Mouse (Mus musculus): Measurements from ENCODE around the gene Lrig2.
"Not testable (repeated sequence)": the region's sequence is repeated elsewhere in the genome, so short reads cannot be mapped to it uniquely, and the experiment has no call there.

Lrig2 gene

DNA sequence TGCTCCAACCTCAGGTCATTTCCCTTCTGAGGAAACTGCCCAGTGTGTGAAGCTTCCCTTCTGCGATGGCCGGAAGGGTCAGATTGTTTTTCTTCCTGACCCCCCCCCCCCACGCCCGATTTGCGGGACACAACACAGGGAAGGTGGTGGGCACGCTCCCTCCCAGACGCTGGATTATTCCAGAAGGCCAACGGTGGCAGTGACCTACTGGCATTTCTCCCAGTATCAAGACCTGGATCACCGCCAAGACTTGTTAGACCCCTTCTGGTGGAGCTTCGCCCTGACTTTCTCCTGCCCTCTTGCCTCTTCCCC is 79.9 kb downstream of the Lrig2 start:
- no peak for DNase-seq (ENCODE audit: low spot score in 2 of 2)

DNA sequence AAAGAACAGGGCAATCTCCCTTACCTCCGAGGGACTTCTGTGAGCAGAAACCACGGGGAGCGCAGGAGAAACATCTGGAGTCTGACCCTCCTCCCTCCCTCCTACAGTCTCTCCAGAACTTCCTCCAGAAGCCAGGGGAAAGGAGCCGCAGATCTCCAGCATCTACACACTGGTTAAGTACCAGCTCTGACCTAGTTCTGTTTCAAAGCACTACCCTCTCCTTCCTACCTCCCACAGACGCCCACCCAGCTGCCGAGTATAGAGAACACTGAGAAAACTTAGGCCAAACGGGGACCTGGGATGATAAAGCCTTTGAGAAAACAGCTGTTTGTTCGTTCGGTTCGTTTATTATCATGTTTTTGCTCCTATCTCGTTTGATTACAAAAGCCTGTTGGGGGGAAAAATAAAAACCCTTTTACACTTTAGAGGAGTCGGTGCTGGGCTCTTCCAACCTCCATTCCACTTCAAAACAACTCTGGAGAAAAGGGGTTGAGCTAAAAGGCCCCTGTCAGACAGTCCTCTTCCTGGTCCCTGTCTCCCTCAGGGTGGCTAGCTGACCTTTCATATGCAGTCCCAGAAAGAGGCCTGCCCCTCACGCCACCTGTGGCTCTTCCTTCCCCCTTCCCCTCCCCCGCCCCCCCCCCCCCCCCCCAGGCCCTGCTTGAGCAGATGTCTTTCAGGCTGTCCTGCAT is 80.4 kb downstream of the Lrig2 start:
- DNase-seq (ENCODE audit: low spot score in 2 of 2): no peak

- not testable (repeated sequence) for DNase-seq (ENCODE audit: low spot score in 2 of 2)
Measured at GRCm38 (mm10) chr3:104427354-104427753, 84.4 kb downstream of the Lrig2 start.

- no peak for DNase-seq (ENCODE audit: low spot score in 2 of 2)
Measured at GRCm38 (mm10) chr3:104424346-104424745, 87.4 kb downstream of the Lrig2 start.

GRCm38 (mm10) chr3:104420929-104421328 is 90.8 kb downstream of the Lrig2 start:
- DNase-seq (ENCODE audit: low spot score in 2 of 2): no peak

GRCm38 (mm10) chr3:104419990-104420389 is 91.7 kb downstream of the Lrig2 start:
- DNase-seq (ENCODE audit: low spot score in 2 of 2): no peak

DNA sequence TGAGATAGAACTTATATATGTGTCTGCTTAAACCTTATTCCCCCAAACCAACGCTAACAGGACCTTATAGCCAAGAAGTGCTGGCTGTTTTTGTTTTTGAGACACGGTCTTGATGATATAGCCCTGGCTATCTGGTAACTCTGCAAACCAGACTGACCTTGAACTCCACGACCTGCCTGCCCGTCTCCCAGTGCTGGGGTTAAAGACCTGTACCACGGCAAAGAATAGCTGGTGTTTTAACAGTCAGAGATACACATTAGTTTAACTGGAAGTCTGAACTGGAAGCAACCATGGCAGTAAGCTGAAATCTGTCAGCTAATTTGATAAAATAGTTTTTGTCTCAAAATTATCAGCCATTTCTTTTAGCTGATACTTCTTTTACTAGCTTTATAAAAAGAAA is 94.9 kb downstream of the Lrig2 start:
- no peak for DNase-seq (ENCODE audit: low spot score in 2 of 2)

- DNase-seq (ENCODE audit: low spot score in 2 of 2): no peak
Measured at GRCm38 (mm10) chr3:104412482-104412881, 99.2 kb downstream of the Lrig2 start.

DNA sequence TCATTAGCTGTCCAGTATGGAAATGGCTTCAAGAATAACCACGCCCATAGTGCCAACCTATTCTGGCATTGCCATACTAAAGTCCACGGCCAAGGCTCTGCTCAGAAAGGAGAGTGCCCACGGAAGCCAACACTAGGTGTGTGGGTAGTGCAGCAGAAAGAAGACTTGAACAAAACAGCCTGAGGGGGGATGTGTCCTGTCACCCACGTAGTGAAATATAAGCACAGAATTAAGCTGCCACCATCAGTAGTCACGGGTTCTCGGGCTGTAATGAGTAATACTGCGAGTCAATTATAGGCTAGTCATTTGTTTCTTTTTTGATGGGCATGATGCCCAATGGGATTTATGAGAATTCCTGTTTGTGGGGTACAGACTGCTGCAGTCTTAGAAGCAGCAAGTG is 104.2 kb downstream of the Lrig2 start:
- DNase-seq (ENCODE audit: low spot score in 2 of 2): no peak

GRCm38 (mm10) chr3:104403582-104403981 is 108.1 kb downstream of the Lrig2 start:
- DNase-seq (ENCODE audit: low spot score in 2 of 2): no peak

GRCm38 (mm10) chr3:104401176-104401575 is 110.5 kb downstream of the Lrig2 start:
- no peak for DNase-seq (ENCODE audit: low spot score in 2 of 2)

- DNase-seq (ENCODE audit: low spot score in 2 of 2): no peak
Measured at GRCm38 (mm10) chr3:104400126-104400525, 111.6 kb downstream of the Lrig2 start.

- DNase-seq (ENCODE audit: low spot score in 2 of 2): no peak
Measured at GRCm38 (mm10) chr3:104399296-104400045, 112.2 kb downstream of the Lrig2 start.

DNA sequence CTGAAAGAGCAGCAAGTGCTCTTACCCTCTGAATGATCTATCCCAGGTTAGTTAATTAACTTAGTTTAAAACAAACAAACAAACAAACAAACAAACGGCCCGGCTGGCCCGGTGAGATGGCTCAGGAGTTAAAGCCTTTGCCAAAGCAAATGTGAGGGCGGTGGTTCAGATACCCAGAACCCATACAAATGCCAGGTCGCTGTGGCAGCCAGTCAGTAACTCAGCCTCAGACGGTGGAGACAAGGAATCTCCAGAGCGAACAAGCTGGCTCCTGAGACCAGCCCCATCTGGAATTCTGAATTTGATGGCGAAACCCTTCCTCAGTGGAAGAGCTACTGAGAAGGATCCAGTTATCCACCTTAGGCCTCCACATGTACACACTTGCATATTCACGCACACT is 114.4 kb downstream of the Lrig2 start:
- no peak for DNase-seq (ENCODE audit: low spot score in 2 of 2)

DNA sequence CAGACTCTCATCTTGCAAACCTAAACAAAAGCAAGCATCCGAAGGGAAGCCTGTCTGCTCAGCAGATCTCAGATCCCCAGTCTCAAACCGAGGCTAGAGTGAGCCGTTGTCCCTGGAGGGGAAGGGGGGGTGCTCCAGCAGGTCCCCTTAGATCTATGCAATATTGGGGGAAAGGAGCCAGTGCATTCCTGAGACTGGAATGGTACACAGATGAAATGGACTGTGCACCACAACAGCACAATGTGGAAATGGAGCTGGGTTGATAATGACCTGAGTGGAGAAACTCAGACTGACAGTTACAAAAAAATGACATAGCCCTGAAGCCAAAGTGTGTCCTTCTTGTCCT is 115.0 kb downstream of the Lrig2 start:
- no peak for DNase-seq (ENCODE audit: low spot score in 2 of 2)

GRCm38 (mm10) chr3:104396067-104396735 is 115.5 kb downstream of the Lrig2 start:
- DNase-seq (ENCODE audit: low spot score in 2 of 2): no peak

DNA sequence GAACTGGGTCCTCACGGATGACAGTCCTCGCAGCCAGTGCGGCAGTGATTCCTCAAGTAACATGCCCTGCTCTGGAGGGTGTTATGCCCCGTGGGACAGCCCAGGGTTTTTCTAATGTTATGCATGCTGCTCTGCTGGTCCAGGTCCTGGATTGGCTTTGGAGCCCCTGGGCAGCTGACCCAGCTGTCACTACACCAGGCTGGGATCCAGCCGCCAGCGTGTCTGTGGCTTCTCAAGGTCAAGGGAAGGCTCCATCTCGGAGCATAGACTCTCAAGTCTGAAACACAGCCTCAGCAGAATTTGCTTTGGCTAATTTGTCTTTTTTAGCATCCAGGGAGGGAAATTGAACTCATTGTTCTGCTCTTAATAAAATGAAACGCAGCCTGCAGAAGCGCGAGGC is 121.6 kb downstream of the Lrig2 start:
- DNase-seq (ENCODE audit: low spot score in 2 of 2): no peak

GRCm38 (mm10) chr3:104389449-104389848 is 122.3 kb downstream of the Lrig2 start:
- no peak for DNase-seq (ENCODE audit: low spot score in 2 of 2)

DNA sequence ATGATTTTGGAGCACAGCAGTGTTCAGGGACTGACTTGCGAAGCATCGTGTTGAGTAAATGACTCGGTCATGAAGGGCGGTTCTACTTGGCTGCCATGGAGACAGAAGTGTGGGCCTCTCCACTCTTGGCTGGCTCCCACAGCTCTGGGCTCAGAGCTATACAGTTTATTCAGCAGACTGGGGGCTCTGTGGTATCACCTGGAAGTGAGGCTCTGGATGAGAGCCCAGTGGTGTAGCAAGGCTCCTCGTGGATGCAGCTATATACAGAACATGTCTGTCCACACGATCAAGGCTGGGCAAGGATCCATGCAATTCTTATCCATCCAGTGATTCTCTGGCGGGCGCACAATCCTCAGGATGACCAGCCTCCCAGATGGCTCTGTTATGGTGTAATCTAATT is 126.1 kb downstream of the Lrig2 start:
- DNase-seq (ENCODE audit: low spot score in 2 of 2): no peak

DNA sequence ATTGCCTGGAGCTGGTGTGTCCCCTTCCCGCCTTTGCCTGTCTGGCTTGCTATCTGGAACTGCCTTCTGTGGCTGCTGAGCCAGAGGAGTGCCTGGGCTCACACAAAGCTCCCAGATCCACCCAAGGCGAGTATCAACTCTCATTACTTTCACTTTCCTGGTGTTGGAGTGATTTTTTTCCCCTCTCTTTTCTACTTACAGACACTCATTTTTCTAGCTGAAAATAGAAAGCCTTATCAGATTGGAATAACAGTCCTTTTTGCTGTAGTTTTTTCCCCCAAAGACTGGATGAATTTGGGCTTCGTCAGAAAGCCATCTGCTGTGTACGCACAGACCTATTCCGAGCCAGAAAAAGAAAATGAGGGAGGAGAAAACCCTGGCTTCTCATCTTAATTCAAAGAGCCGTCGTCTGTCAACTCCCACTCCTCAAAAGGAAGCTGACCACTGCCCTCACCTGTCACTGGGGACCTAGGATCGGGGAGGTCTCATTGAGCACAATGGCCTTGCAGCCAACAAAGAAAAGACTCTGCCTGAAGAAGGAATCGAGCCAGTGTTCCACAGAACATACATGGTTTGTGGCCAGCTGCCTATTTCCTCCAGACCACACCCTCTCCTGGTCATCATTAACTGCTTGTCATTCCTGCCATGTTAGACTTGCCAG is 127.9 kb downstream of the Lrig2 start:
- no peak for DNase-seq (ENCODE audit: low spot score in 2 of 2)

DNA sequence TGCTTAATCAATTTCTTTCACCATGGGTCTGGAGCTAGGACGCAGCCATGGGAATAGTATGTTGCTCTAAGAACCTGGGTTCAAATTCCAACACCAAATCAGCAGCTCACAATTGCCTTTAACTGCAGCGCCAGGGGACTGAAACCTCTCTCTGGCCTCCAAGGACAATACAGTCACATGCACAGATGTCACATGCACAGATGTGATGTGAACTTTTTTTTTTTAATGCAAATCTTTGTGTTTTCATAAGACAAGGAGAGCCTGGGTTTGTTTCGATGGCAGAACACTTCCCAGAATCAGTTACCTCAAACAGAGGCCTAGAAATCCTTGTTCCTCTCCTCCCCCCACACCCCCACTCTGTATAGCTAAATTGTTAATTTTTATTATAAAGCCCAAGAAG is 133.5 kb downstream of the Lrig2 start:
- no peak for DNase-seq (ENCODE audit: low spot score in 2 of 2)

DNA sequence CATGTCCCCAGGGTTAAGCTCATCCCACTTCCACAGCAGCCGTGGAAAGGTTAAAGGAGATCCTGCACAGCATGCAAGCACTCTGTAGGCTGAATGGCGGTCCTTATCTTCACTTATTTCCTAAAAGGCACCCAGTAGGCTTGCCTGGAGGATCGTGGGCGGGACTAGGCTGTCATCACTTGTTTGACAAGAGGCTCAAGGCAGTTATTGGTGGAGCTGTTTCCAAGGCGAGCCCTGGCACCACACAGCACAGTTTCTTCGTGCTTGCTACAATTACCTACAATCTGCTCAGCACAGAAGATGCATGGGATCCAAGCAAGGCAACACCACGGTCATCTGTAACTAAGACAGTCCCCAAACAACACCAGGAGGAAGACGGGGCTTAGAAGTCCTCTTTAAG is 137.8 kb downstream of the Lrig2 start:
- no peak for DNase-seq (ENCODE audit: low spot score in 2 of 2)

DNA sequence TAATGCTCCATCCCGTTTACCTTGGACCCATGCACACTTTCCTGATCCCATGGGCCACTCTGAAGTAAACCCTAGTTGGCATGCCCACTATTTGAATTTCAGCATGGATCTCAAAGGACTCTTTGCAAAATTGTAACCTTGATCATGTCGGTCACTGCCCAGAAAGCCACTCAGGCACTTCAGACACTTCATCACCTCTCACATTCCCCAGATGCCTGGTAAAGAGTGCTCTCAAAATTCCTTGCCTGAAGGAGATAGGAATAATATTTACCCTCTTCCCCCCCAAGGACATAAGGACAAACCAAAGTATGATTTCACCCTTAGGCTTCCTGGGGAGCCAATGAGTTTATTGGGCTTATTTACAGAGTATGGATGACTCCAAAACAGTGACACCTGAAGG is 139.3 kb downstream of the Lrig2 start:
- no peak for DNase-seq (ENCODE audit: low spot score in 2 of 2)
